Mouse (Mus musculus) naive thymus-derived CD4-positive, alpha-beta T cell, adult 2 months (primary cell): ENCODE results near the gene Olfr769.
"Not testable (repeated sequence)": the region's sequence is repeated elsewhere in the genome, so short reads cannot be mapped to it uniquely, and the experiment has no call there.

ENCODE experiments used
- DNase-seq: peaks from one replicate; pipeline ENCODE4 v3.0.0-alpha.2; 2011; ENCODE audit warnings: low read depth

Gene Olfr769

DNA sequence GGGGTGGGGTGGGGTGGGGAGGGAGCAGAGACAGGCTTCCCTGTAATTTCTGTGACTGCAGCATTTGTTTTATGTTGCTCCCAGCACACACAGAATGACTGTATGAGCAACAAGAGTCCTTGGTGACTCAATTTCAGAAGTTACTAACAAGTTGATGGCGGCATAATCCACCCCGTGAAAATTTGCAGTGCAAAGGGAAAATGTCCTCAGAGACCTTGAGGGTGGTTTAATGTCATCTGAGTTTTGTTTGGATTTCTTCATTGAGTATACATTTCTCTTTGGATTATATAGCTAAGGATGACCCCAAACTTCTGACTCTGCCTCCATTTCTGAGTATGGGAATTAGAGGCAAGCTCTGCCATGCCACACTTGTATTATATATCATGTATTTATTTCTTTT, at the start of gene Olfr769:
TSS of gene Olfr769 (minus strand) at position 101 of the 400 bp plus-strand sequence.
- no peak for DNase-seq

DNA sequence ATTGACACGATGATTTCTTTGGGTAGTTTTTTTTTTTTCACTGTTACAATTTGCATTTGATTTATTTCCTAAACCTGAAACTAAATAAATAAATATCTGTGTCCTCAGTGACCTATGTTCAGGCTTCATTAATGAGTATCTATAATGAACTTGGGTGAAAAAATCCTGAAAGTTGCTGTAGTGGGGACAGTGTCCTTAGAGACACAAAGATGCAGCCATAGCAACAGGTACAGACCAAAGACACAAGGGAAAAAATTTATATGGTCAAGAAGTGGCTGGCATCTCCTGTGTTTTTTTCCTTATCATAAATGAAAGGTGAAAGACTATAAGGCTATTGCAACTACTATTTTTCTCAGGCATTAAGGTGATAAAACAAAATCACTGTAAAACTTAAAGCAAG, 47.0 kb upstream of the Olfr769 start, which contains the start of gene Olfr771:
TSS of gene Olfr771 (minus strand) at position 101 of the 400 bp plus-strand sequence.
- DNase-seq = no peak

DNA sequence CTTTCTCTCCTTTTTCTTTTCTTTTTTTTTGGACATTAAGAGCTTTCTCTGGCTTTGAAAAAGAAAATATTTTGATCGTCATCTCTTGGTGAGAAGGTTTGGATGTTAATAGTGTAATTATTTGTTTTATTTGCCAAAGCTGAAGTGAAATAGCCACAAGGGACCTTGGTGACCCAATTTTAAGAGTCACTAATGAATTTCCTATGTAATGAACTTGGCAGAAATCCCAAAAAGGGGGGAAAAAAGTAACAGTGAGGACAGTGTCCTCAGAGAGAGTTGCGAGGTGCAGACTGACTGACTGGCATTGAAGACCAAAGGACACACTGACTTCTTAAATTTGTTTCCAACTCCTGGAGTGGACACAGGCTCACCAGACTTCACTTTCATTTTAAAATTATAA, 21.2 kb upstream of the Olfr769 start, which contains the start of gene Olfr770:
TSS of gene Olfr770 (minus strand) at position 101 of the 400 bp plus-strand sequence.
- no peak for DNase-seq

DNA sequence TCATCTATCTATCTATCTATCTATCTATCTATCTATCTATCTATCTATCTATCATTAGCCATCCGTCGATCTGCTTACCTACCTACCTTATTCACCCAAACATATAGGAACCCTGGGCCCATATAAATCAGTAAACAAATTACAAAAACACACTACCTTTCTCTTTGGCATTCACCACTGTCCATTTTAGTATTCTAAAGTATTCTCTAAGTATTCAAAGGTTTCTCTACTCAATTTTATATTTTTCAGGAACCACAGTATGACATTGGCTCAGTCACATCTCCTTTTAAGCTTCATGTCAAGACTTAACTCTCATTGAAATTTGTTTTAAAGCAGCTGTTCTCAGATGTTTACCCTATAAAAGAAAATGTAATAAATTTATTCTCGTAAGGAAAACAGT, 2.5 kb downstream of the Olfr769 start:
- DNase-seq = no peak

DNA sequence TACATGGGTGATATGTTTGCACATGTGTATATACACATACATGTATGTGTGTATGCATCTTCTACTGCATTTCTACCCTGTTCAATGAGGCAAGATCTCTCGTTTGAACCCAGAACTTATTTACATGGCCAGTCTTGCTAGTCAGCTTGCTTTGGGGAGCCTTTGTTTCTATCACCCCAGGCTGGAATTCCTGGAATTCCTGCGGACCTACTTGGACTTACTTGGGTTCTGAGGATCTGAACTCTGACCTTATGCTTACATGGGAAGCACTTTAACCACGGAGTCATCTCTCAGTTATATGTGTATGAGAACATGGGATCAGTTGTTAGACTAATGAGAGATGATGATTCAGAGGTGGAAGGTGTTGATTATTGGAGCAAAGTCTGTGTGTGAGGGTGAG, 16.4 kb downstream of the Olfr769 start:
- DNase-seq = no peak

DNA sequence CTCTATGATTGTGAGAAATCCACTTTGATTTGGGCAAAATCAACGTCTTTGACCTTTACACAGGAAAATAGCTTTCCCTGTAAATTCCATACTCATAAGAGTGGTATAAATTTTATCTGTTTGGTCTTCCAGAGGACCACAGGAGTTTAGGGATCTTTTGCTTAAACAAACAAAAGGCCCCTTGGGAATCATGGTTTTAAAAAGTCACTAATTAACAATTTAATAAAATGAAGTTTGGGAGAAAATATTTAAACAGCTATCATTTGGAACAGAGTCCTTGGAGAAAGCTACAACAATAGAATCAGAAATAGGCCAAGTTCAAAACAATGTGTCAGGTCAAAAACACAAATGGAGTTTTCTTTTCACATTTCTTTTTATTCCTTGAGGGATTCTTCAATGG, 18.4 kb downstream of the Olfr769 start, which contains the start of gene Olfr768:
TSS of gene Olfr768 (minus strand) at position 101 of the 400 bp plus-strand sequence.
- DNase-seq = no peak

DNA sequence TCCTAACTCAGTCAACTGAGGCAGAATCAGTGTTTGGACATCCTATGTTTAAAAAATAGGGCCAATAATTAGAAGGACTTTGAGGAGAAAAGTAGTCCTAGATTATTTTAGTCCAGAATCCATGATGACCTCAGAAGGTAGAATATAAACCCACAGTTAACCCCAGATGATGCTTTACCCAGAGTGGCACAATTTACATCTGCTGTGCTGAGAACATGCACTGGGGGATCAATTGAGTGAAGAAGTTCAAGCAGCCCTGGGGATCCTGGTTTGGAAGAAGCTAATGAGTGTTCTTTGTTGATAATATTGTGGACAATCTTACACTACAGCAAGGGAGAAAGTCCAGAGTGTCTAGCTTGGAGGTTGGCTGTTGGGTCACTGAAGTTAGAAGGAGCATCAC, 34.9 kb downstream of the Olfr769 start, which contains the start of gene Olfr767:
TSS of gene Olfr767 (minus strand) at position 101 of the 400 bp plus-strand sequence.
- not testable (repeated sequence) for DNase-seq

DNA sequence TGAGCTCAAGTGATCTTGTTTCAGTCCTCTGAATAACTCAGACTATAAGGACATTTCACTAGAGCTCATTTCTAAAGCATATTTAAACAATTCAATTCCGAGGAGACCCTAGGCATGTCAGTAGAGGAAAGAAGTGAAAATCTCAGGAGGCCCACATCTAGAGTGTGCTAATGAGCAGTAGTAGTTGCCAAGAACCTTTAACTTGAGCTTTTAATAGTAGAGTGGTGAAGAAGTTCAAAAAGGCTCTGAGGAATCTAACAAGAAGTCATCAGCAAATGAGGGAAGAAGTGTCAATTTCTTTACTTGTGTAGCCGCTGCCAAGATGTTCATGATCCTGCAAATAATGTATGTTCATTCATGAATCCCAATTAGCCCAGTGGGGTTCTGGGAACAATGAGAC, 48.8 kb downstream of the Olfr769 start, which contains the start of gene Olfr766-ps1:
TSS of gene Olfr766-ps1 (minus strand) at position 101 of the 400 bp plus-strand sequence.
- no peak for DNase-seq
